Mouse (Mus musculus) liver, adult 2 months (tissue): ENCODE results near the gene Gca.

Source experiments
- CTCF ChIP-seq: fragments of 200-500 bp; IDR thresholded peaks from 2 replicates; pipeline ENCODE4 v1.5.1; 2011; ENCODE audit warnings: low read depth, low read length, control low read depth
- POLR2A ChIP-seq: fragments of 200-500 bp; IDR thresholded peaks from 2 replicates; pipeline ENCODE4 v1.6.1; 2011; ENCODE audit warnings: low read length, control low read depth; ENCODE audit not compliant: insufficient read depth; ENCODE audit errors: extremely low read depth

DNA sequence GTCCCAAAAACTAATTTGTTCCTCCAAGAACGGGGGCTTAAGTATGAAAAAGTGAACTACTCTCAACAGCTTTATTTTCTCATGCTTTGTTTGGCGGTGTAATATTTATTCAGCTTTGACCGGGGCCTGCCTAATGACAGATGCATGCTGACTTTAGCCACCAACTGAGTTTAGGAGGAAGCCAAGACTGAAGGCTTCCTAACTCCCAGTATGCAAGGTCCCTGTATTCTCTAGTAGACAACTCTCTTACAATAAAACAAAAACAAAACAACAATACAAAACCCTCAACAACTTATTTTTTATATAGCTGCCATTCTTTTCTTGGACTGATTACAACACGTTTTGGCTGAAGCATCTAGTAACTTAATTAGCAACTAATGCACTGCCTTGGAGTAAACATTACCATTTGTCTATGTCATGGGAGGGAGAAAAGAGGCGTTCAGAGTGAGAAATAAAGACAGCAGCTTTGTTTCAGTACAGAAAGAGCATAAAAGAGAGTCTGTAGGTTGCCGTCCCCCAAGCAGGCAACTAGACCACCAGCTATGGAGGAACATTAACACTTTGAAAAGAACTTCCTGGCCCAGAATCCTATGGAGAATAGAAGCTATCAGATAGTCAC is 17.3 kb upstream of the Gca start:
- TF ChIP-seq CTCF = no peak
- no peak for TF ChIP-seq POLR2A
